Mouse (Mus musculus) liver (tissue): Measurements from ENCODE around the gene Wdr83os.
"Not testable (repeated sequence)": the region's sequence is repeated elsewhere in the genome, so short reads cannot be mapped to it uniquely, and the experiment has no call there.

ENCODE experiments used
- DNase-seq: peaks from one replicate; pipeline ENCODE4 v3.0.0-alpha.2; 2020; ENCODE audit warnings: mixed read lengths

The Wdr83os gene

GRCm38 (mm10) chr8:85073041-85073612, 7.4 kb upstream of the Wdr83os start:
- no peak for DNase-seq

GRCm38 (mm10) chr8:85074167-85074566, 6.4 kb upstream of the Wdr83os start:
- no peak for DNase-seq

DNA sequence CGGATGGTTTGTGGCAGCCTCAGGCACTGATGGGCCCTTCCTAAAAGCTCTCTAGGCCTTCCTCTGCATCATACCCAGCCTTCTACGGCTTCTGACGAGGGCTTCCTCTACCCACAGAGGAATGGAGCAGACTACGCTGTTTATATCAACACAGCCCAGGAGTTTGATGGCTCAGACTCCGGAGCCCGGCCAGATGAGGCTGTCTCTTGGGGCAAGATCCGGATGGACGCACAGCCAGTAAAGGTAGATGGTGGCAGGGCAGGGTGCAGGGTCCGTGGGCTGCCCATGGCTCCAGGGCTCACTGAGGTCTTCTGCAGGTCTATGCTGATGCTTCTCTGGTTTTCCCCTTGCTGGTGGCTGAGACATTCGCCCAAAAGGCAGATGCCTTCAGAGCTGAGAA, 5.9 kb upstream of the Wdr83os start:
- no peak for DNase-seq

GRCm38 (mm10) chr8:85076001-85076400, 4.5 kb upstream of the Wdr83os start:
- peak; percentile 74 for DNase-seq

DNA sequence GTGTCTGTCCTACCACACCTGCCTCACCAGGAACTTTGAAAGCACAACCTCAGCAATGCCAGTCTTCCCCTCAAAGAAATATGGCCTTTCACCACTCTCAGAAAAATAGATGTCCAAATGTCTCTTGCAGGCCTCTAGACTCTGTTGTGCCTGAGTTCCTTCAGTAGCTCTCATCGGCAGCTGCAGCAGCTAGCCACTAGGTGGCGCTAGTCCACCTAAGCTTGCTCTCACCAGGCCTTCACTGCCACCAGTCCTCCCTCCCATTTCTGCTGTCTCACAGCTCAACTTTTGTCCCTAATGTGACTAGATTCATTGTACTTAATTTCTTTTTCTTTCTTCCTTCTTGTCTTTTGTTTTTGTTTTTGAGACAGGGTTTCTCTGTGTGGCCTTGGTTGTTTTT, 3.5 kb upstream of the Wdr83os start:
- DNase-seq = peak; percentile 88

- no peak for DNase-seq
These were observed 367 bp upstream of the Wdr83os start for GRCm38 (mm10) chr8:85080214-85080531.

- peak; percentile 83 for DNase-seq
These were observed 646 bp downstream of the Wdr83os start, which contains the start of gene Wdr83 for GRCm38 (mm10) chr8:85081216-85081555. Gene Wdr83 (minus strand): TSS chr8:85081306.

- DNase-seq = not testable (repeated sequence)
These were observed 1.6 kb downstream of the Wdr83os start for GRCm38 (mm10) chr8:85082169-85082568.

GRCm38 (mm10) chr8:85083108-85083813, 2.7 kb downstream of the Wdr83os start, which contains the start of gene Man2b1:
Gene Man2b1 (plus strand): TSS chr8:85083270.
- peak; percentile 92 for DNase-seq

DNA sequence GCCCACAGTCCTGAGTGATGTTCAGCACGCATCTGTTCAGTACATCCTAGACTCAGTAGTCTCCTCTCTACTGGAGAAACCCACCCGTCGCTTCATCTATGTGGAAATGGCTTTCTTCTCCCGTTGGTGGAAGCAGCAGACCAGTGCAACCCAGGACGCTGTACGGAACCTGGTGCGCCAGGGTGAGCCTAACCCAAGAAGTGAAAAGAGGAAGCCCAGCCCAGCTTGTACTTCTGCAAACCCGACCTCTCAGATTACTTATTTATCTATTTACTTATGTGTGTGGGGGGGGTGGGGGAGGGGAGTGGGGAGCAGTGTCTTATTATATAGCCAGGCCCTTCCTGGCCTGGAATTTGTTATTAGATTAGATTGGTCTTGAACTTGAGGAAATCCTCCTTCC, 4.1 kb downstream of the Wdr83os start:
- no peak for DNase-seq

DNA sequence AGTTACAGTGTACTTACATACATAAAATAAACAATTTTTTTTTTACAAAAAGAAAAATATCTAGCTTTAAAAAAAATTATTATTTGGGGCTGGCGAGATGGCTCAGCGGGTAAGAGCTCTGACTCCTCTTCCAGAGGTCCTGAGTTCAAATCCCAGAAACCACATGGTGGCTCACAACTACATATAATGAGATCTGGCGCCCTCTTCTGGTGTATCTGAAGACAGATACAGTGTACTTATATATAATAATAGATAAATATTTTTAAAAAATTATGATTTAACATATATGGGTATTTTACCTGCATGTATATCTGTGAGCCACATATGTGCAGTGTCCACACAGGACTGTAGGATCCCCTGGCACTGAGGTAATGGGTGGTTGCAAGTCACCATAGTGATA, 5.7 kb downstream of the Wdr83os start:
- DNase-seq = no peak

DNA sequence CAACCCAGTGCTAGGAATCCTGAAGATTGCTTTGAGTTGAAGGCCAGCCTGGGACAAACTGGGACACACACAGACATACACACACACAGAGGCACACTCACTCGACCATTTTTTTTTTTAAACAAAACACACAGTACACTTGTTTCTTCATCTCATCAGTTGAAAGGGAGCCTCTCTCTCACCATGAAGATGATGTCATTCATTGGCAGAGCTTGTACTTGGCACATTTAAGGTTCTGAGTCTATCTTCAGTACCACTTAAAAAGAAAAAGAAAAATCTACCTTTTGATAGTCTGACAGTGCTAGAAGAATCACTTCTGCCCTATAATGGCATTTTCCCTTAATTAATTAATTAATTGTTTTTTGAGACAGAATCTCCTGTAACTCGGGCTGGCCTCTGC, 8.2 kb downstream of the Wdr83os start:
- DNase-seq = no peak

DNA sequence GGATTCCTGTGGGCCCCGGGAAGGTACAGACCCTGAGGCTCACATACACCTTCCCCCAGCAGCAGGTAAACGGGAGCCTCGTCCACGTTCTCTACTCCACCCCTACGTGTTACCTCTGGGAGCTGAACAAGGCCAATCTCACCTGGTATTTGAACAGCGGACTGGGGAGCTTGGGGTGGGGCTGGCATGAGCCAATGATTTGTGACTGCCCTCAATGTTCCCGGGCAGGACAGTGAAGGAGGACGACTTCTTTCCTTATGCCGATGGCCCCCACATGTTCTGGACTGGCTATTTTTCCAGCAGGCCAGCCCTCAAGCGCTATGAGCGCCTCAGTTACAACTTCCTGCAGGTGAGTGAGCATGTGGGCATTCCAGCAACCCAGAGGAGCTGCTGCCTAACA, 10.3 kb downstream of the Wdr83os start:
- peak; percentile 1 for DNase-seq

DNA sequence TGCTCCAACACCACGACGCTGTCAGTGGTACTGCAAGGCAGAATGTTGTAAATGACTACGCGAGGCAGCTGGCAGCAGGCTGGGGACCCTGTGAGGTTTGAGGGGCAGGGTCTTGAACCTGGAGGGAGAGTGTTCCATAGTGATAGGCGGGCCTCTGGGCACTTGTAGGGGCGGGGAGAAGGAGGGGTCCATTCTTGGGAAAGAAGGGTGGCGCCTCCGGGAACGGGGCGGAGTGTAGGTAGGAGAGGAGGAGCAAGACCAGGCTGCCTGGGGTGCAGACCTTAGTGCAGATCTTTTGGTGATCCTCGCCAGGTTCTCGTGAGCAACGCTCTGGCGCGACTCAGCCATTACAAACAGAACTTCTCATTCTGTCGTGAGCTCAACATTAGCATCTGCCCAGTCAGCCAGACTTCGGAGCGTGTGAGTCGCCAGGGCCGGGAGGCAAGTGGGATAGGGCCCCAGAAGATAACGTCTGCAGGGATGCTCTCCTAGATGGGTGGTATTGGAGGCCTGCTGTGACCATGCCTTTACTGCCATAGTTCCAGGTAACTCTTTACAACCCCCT, 11.1 kb downstream of the Wdr83os start:
- no peak for DNase-seq

DNA sequence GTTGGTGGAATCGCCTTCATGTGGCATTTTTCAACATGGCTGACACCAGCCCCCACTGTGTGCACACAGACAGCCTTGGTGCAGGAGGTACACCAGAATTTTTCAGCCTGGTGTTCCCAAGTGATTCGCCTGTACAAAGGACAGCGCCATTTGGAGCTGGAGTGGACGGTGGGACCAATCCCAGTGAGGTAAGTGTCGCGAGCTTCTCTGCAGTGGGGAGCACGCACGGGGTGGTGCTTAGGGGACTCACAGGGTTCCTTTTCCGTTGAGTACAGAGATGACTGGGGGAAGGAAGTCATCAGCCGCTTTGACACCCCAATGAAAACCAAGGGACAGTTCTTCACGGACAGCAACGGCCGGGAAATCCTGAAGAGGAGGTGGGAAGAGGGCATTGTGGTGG, 14.5 kb downstream of the Wdr83os start:
- no peak for DNase-seq

- DNase-seq = no peak
These were observed 15.0 kb downstream of the Wdr83os start for GRCm38 (mm10) chr8:85095566-85095965.

GRCm38 (mm10) chr8:85096196-85096595, 15.7 kb downstream of the Wdr83os start:
- DNase-seq = no peak

- DNase-seq = no peak
These were observed 16.3 kb downstream of the Wdr83os start for GRCm38 (mm10) chr8:85096850-85097249.

GRCm38 (mm10) chr8:85100076-85100665, 19.6 kb downstream of the Wdr83os start:
- DNase-seq = no peak

DNA sequence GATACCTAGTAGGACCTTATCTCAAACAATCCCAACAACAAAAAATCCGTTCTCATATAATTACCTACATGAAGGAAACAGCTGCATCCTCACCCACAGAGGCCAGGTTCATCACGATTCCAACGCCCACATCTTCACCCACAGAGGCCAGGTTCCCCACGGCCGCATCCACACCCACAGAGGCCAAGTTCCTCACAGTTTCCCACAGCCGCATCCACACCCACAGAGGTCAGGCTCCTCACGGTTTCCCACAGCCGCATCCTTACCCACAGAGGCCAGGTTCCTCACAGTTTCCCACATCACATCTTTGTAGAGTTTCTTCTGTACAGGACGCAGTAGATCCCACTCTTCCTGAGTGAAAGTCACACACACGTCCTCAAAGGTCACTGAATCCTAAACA, 32.7 kb downstream of the Wdr83os start:
- DNase-seq = no peak

DNA sequence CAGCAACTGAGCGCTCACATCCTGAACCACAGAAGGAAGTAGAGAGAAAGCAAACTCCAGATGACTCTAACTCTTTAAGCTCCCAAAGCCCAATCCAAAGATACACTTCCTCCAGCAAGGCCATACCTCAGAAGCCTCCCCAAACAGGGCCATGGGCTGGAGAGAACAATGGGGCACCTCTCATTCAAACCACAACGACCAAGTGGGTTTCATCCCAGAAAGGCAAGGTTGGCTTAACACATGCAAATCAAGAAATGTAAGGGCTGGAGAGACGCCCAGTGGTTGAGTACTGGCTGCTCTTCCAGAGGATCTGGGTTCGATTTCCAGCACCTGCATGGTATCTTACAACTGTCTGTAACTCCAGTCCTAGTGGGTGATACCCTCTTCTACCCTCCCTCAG, 35.0 kb downstream of the Wdr83os start:
- DNase-seq = no peak

DNA sequence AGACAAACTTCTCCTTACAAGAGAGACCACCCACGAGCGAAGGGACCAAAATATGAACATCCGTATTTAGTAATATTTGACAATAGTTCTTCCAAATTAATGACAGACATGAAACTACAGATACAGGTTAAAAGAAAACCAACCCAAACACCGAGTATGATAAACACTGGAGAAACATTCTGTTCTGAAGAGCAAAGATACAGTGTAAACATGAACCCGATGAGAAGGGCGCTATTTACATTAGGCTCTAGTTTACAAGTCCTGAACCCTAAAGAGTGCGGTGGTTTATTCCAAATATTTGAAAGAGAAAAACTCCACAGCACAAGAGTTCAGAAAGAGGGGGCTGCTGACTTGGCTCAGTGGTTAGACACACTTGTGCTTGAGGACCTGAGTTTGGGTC, 36.4 kb downstream of the Wdr83os start:
- no peak for DNase-seq

DNA sequence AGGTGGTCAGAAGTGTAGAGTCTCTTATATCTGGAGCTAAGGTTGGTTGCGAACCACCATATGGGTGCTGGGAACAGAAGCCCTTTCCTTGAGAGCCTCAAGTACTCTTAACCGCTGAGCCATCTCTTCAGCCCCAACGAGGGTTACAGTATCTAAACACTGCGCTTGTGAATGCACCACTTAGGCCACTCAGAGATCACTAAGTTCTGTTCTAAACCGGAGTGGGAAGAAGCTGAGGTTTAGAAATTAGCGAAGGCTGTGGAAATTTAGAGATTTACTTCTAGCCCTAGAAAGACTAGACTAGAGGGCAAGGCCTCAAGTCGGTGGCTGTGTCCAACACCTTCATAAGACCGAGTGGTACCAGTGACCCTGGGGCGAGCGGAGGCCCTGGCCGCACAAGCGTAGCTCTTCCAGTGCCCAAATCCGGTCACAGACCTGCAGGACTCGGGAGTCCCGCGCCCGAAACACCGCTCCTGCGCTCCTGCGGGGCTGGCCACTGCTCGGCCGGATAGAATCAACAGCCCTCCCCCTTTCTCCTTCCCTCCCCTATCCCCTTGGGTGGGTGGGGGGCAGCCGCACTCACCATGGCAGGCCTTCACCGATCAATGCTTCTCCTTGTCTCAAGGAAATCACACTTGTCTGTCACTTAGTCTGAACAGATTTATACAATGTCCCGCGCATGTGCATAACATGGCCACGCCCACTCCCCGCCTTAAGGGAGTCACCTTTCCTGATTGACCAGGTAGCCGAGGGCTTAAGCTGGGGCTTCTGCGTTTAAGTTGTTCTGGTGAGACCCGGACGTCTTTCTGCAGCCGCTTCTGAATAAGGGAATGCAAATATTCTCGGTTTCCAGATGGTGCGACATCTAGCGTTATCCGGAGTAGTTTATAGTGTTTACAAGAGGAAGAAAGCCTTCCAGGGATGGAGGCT, 38.8 kb downstream of the Wdr83os start:
- peak; percentile 74 for DNase-seq
